Mouse (Mus musculus): ENCODE results near the gene Il6st.

The Il6st gene

DNA sequence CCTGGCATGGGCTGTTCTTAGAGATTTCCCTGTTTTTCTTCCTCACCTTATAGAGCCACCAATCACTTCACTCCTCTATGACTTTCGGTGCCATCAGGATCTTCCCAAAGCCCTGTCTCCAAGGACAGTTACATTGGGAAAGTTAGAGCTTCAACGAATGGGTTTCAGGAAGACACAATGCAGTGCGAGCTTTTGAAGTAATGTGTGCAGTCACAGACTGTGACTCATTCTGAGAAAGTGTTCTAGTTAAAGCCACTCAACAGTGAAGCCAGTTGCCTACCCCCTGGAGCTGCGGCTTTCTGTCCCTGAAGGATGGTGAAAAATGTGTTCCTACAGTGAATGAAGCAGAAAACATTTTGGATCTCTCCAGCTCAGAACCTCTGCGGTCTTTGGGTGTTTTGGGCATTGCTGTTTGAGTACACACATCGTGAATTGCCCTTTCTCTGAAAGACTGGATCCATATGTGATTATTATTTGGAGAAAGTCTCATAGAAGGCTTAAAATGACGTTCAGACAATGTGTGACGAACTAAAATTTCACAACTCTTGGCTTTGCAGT lies 16.7 kb upstream of the Il6st start:
- DNase-seq = no peak

DNA sequence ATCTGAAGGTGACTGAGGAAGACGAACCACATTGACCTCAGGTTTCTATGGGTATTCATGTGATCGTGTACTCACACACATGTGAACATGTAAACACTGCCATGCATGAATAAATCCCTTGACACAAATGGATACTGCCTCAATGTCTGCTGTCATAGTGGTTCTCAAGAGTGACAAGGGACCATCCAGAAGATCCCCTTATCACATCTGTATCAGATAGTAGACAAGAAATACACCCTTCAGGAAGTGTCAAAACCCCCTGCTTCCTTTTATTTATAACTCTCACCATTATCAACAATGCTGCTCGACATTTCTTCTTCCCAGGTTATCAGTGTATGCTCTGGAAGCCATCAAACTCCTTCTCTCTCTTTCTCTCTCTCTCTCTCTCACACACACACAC lies 13.7 kb upstream of the Il6st start:
- no peak for DNase-seq

DNA sequence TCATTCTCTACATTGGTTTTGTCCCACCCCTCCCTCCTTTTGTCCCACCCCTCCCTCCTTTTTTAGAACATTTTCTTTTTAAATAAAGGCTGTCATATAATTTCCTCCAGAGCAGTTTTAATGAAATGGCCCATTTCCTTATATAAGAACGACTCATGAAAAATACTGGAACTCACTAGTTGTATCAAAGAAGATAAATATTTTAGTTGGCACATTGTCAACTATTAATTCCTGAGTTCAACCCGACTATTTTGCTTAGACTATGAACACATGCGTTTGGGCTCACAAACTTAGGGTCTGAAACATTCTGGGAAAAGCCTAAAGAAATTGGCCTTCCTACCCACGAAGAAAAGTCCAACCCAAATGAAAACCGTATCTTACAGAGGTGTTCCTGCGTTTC lies 6.5 kb upstream of the Il6st start:
- no peak for DNase-seq

DNA sequence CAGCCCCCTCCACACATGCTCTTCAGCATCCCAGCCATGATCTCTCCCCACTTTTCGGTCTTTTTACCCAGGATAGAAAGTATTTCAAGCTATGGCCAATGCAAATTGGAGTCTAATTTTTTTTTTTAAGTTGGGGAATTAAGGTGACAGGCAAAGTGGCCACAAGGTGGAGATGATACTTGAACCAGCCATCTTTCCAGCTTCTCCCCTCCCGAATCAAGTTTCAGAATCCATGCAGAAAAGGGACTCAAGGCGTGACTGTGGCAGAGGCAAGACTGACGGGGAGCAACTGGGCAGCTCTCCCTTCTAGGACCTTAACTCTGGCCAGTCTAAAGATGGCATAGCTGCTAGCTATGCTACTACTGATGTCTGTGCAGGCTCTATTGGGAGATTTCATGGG lies 5.9 kb upstream of the Il6st start:
- DNase-seq = no peak

DNA sequence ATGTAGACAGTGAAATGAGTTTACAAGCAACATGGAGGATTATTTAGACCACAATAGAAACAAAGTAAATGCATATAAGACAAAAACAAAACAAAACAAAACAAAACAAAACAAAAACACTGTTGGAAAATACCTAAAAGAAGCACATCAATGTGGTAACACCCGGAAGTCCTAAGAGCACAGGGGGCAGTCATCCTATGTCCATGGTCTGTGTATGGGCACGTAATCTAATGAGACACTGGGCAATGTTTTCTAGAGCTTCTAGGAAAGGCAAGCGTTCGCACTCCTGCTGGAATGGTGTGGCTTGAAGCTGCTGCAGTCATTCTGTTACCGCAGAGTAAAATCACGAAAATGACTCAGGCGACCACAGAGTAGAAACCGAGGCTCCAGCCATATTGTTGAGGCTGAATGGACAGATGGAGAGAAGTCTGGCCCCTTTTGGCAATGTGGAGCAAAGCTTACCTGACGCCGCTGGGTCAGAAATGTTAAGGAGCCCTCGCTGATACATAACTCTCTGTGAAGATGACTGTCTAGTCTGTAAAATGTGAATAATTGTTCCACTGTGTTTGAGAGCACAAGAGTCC lies 5.3 kb upstream of the Il6st start:
- no peak for DNase-seq

DNA sequence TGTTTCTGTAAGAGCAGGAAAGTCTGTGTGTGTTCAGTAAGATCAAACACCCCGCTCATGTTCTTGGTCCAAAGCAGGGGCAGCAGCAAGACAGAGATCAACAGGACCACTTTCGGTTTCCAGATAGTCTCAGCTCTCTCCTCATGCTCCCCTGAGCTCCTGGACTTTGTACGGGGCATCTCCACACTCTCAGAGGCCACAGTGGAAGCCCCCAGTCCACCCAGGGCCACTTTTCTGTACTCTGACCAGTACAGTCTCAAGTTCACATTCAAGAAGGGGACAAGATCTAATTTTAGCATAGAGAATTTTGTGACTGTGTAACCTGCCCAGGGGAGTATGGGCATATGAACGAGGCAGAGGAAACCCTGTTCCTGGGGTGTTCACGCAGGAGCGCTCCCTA lies 3.9 kb upstream of the Il6st start:
- peak in 1 of 2 experiments; percentile 28 for DNase-seq

DNA sequence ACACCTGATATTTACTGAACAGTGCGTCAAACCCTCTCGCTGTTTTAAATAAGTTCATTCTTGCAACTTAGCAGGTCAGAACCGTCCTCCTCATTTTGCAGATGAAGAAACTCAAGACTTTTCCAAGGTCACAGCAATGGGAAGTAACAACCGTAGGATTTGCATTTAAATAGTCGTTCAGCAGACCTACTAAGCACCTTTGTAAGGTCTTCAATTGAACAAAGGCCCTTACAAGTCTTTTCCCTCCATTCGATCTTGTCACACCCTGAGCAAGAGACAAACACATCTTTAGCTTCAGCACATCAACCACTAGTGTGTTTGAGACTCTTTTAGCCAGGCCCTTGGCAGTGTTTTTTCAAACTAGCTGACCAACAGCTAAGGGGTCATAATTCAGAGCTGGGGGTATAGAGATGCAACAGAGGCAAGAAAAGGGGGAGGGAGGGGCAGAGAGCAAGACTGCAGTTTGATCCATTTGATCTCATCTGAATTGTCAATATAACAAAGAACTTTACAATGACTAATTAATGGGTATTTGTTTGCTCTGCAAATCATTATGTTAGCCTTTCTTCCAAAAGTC lies 1.4 kb upstream of the Il6st start:
- no peak for DNase-seq

DNA sequence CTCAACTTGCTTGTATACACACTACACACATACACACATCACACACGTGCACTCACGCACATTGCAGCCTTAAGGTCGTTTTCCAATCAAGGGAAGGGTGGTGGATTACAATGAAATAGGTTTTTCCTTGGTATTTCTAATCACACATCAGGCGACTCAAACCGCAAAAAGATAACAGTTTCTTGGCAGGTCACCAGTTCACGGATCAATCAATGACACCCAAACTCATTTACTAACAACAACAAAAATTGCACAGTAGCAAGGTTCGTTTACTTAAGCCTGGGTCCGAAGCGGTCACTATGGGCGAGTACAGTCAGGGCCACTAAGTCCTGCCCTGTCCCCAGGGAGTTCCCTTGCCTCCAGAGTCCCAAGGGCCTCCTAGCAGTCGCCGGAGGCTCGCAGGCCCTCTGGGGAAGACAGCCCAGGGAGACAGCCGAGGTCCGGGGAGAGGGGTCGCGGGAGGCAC lies 500 bp upstream of the Il6st start:
- no peak for DNase-seq

DNA sequence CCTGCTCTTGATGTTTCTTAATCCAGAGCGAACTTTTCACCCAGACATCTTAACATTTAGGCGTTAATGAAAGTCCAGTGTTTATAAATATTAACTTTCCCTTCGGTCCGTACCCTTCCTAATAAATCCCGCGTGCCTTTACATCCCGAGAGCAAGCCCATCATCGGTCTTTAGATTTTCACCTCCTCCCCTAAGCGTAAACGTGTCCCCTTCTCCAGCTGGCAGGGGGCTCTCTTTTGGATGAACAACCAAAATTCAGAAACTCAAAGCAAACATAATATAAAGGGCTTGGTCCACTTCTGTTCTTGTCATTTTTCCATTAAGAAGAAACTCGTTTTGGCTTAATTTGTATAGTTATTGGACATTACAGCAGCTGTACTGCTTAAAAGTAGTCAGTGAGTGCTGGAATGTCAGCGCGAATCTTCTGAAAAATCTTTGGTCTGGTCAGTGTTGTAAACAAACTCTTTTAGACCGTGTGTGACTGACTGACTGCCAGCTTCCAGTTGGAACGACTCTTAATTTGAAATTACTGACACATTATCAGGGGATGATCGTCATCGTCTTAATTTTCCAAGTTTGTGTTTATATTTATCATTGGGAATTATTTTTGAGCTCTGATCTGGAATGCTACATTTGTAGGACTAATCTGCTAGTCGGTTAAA lies 887 bp downstream of the Il6st start:
- peak in 1 of 2 experiments; percentile 24 for DNase-seq

DNA sequence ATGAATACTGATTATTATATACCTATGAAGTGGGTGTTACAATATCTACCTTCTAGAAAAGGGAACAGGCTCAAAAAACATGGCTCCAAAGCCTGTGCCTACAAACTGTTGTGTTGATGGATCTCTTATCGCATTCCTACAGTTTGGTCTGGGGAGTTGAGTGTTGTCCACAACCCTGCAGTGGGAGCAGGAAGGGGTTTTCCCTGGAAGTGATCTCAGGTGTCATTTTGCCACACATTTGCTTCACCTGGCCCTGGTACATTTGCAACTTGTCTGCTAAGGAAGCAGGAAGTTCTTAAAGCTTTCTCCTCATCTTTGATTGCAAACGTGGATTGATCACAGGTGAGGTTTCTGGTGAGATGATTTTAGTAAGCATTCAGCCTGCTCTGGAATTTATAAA lies 1.7 kb downstream of the Il6st start:
- no peak for DNase-seq

DNA sequence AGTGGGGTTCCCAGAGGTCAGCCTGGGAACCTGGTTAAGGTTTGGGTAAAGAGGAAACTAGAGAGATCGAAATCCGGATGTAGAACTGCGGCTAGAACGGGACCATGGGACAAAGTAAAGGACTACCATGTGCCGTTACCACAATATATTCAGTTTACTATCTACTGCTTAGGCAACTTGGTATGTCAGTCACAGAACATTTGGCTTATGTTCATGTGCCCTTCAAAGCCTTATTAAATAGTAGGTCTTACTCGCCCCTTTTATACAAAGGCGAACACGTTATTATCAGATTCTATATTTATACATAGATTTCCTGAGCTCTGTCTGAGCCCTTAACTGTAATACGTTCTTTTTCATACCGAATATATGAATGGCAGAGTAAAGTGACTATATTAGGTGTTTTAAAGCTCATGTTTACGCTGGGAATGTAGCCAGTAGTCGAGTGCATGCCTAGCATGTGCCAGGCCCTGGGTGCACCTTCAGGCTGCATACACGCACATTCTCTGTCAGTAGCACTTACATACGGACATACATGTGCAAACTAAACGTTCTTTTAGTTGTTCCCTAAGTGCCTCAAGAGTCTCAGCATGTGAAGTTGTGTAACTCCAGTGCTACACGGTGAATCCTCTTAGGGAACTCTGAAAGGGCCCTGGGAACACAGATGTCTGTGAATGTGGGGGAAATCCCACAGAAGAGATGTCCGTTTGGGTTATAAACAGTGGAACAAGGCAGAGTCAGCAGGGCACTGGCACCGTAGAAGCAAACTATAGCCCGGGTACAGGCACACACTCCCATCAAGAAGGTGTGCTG lies 2.5 kb downstream of the Il6st start:
- no peak for DNase-seq

DNA sequence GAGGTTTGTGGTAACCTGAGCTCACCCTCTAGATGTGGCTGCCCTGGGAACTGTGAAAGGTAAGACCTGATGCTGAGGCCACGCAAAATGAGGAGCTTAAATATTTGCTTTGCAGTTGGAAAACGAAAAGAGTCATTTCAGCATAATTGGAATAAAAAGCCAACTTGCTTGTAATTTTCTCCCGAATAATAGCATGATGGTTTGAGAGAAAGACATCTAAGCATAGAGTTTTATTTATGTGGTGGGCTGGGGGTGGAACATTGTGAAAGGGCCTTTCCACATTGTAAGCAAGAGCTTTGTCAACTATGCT lies 3.0 kb downstream of the Il6st start:
- no peak for DNase-seq

DNA sequence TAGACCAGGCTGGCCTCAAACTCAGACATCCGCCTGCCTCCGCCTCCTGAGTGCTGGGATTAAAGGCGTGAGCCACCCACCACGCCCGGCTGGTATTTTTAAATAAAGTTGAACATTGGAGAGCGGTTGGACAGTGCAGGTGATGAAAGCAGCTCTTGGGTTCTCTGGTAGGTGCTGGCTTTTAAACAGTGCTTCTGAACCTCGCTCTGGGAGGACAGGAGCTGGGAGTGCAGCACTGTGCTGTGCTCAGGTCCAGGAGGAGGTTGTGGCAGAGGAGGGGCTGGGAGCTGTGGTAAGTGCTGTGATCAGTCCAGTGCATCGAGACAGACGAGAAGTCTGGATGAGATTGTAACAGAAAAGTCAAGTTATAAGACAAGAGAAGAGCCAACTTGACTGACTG lies 3.5 kb downstream of the Il6st start:
- DNase-seq = no peak

DNA sequence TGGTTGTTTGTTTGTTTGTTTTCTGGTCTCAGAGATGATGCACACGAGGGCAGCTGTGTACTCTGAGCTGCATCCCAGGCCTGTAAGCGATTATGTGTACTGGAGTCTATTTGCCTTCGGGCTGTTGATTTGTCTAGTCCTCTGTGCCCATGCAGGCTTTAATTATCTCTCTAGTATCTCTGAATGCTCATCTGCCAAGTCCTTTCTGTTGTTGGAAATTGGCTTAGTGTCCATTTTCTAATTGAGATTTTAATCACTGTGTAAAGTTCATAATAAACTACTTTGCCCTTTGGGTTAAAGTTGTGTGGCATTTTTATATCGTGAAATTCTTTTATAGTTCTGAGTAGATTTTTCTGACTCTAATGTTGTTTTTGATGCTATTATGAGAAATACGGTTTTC lies 5.6 kb downstream of the Il6st start:
- no peak for DNase-seq

DNA sequence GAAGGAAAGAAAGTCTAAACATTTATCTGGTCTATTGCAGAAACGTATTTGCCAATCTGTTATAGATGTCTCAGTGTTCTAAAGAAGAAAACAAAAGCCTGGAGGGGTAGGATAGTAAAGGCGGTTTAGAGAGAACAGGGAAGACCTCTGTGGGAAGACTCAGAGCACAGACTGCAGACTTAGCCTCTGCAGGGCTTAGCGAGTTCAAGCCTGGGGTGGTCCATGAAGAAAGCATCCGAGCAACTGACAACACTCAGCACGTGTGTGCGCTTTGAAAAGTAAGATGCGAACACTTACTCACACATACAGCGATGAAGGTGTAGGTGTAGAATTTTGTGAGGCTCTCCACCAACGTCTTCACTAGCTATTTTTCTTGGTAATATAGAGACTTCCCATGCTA lies 7.3 kb downstream of the Il6st start:
- DNase-seq = no peak

DNA sequence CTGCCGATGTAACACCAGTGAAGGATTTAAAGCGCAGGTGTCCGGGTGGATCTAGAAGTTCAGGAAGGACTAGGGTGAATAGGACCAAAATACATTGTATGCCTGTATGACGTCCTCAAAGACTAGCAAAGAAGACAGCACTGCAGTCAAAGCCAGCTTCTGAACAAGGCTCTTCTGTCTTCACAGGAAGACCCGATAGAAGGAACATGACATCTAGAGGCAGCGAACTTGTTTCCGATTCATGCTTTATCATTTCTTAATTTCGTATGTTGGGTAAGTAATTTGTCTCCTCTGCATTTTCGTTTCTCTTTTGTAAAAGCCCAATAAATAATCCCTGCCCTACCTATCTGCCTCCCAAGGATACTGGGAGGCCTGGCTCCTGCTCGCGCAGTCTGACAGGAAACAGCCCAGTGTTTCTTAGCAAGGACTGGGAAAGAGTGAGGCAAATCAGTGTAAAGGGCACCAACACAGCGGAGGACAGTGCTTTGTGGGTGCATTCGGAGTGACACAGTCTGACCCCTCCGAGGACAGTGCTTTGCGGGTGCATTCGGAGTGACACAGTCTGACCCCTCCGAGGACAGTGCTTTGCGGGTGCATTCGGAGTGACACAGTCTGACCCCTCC lies 8.6 kb downstream of the Il6st start:
- DNase-seq = no peak

DNA sequence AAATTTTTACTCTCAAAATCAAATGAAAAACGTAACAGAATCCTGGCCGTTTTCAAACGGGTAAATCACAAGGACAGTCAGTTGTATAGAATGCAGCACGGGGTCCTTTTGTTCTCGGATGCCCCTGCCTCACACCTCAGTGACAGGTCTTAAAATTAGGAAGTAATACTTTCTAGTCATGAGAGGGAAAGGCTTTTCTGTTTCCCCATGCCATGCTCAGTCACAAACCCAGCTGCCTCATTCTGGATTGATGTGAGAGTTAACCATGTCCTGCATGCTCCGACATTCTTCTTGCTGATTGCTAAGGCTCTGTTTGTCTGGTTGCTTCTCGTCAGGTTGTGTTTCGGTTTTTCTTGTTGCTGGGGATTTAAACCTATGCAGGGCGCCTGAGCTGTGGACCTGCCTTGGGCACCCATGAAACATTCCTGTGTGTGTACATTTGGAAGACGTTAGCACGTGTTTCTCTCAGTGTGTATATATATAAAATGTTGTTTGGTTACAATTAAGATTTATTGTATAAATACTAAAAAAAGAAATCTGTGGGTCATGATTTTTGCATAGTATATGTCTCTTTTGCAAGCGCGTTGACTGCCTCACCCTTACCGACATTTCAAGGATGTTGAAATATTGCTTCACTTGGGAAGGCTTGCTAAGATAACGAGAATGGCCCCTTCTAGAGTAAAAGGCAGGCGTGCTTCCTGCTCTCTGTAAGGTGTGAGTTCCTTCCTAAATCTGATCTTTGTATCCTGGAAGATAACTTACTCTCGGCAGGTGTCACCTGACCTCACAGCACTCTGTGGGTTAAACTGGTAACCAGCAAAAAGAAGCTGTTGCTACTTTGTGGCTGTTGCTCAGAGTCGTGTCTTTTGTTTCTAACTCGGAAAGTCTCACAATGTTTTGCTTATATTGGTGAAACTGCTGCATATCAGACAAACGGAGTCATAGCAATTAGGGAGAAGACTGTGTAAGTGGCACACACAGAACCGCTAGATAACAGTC lies 10.2 kb downstream of the Il6st start:
- DNase-seq = no peak

DNA sequence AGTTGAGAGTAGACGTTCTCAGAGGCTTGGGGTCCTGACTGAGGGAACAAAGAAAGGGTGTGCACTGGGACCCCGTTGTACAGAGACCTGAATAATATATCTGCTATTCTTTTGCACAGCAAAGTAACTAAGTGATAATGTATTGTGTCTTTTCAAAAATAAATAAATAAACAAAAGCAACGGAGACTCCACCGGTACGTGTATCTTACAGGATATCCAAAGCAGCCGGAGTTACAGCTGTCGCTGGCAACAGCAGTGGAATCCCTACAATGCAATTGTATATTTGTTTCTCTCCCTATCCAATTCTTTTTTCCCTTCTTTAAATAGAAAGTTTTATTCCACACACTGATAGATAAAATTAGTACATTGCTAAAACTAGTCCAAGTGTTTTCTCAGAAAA lies 15.2 kb downstream of the Il6st start:
- DNase-seq = no peak

DNA sequence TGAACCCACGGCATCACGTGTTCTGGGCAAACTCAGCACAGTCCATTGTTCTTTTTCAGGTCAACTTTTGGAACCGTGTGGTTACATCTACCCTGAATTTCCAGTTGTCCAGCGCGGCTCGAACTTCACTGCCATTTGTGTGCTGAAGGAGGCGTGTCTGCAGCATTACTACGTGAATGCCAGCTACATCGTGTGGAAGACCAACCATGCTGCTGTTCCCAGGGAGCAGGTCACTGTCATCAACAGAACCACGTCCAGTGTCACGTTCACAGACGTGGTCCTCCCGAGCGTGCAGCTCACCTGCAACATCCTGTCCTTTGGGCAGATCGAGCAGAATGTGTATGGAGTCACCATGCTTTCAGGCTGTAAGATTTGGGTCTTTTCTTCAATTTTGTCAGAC lies 16.1 kb downstream of the Il6st start:
- DNase-seq = no peak

DNA sequence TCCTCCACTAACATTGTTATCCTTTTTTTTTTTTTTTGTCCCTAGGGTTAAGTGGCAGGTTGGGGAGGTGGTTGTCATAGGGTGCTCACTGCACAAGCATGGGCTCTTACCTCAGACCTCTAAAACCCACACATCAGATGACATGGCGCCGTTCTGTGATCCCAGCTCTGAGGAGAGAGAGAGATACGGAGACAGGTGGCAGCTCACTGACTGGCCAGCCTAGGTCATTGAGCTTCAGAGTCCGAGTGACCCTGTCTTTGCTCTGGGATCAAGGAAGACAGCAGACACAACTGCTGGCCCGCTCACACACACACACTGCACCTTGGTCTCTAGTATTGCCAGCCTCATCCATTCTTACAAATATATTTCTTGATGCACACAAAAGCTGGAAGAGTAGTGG lies 18.7 kb downstream of the Il6st start:
- no peak for DNase-seq

DNA sequence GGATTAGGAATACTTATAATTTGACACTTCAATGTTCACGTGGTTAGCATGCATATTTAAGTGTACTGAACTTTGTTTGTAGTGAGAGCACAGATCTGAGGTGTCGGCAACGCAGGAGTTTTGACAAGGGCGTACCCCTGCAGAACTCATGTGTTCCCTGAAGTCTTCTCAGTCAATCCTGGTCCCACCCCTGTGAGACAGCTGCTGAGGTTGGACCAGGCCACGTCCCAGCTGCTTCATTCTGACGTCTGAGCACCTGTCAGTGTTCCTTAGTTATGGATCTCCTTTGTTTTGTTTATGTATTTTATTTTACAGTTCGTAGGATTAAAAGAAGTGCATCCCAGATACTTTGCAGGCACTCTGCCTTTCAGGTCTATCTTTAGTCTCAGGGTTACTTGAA lies 19.1 kb downstream of the Il6st start:
- no peak for DNase-seq

DNA sequence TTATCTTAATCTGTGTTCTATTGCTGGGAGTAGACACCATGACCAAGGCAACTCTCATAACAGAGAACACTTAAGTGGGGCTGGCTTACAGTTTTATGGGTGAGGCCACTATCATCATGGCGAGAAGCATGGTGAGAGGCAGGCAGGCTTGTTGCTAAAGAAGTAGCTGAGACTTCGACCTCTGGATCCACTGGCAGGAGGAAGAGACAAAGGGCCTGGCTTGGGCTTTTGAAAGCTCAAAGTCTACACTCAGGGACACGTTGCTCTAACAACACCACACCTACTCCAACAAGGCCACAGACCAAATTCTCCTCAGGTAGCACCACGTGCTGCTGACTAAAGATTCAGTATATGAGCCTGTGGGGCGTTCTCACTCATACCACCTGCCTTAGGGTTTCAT lies 22.4 kb downstream of the Il6st start:
- DNase-seq = peak; percentile 61 to 69

All from kidney, adult 8-10 months (tissue).